ENCODE assay signal across 11 mouse cellular contexts in the genomic region with DNA sequence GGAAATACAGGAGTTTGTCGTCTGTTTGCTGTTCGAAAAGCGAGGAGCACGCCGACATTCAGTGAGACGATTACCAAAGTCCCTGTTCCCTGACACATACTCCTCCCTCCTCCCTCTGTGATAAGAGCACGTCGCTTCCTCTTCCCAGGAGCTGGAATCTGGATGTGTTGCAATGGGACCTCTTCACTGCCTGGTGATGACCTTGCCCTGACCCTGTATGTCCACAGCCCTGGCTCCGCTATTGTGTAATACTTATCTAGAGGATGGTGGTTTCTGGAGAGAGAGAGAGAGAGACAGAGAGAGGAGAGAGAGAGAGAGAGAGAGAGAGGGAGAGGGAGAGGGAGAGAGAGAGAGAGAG. TPM values are rescaled to one million over a fixed set of nuclear protein-coding genes. Genes with fewer than 3 reads are reported as not detected.
DNase-seq lines count a peak whose midpoint lies in the region; ATAC-seq and TF ChIP-seq lines count a peak whose summit lies in the region.
"Had no signal": no experiment of that assay in that cellular context is flagged by ENCODE, and none has a peak within 500 bp of the region (broad histone marks: within the 10 kb centered on the region; RNA-seq: fewer than 3 reads in every experiment).

No protein-coding gene starts in this region.

- H3K27ac ChIP-seq in kidney, adult 2 months (ENCODE audit: insufficient read depth, low read depth, low read length), result no peak overlapping the region
- H3K27ac ChIP-seq in heart, embryonic 13.5 days (replicated peaks), result peak overlapping the region; percentile 42; the same call in 1 of the 2 replicates
- peak overlapping the region; percentile 58; the same call in 1 of the 2 replicates for H3K27ac ChIP-seq in liver, embryonic 13.5 days
- no peak overlapping the region for H3K27ac ChIP-seq in stomach, embryonic 15.5 days
- H3K27ac ChIP-seq: forebrain, embryonic 10.5 days had no signal

- H3K4me3 ChIP-seq in kidney, adult 2 months (ENCODE audit: insufficient read depth, low read depth, low read length), result no peak overlapping the region
- H3K4me3 ChIP-seq in heart, embryonic 13.5 days, result peak overlapping the region; percentile 18; the same call in 1 of the 2 replicates
- no peak overlapping the region for H3K4me3 ChIP-seq in liver, embryonic 13.5 days (replicated peaks)
- H3K4me3 ChIP-seq in stomach, embryonic 15.5 days (replicated peaks), result no peak overlapping the region
- H3K4me3 ChIP-seq: forebrain, embryonic 10.5 days had no signal

- H3K27me3 ChIP-seq in kidney, adult 2 months (replicated peaks; ENCODE audit: control insufficient read depth, insufficient read depth, low read length), result no peaks in the 10 kb centered on the region
- H3K27me3 ChIP-seq in heart, embryonic 13.5 days (replicated peaks), result no peaks in the 10 kb centered on the region
- H3K27me3 ChIP-seq in liver, embryonic 13.5 days, result no peaks in the 10 kb centered on the region
- no peaks in the 10 kb centered on the region for H3K27me3 ChIP-seq in stomach, embryonic 15.5 days (replicated peaks)

- peak; percentile 70 for DNase-seq in kidney, adult 2 months
- DNase-seq in kidney, postnatal 10 days, result no peak
- peak; percentile 11 for DNase-seq in liver, embryonic 13.5 days
- no peak for DNase-seq in layer of hippocampus, postnatal 36 days
- DNase-seq in cerebellum, adult 9-10 months, result no peak
- DNase-seq in frontal cortex, postnatal 10 days (ENCODE audit: low spot score in 2 of 2), result no peak
- DNase-seq: cerebellum, postnatal 14 days had no signal

- H3K4me1 ChIP-seq in kidney, adult 2 months (ENCODE audit: control insufficient read depth, insufficient read depth, low read length), result peaks cover 15% of the 10 kb centered on the region
- peaks cover 33% of the 10 kb centered on the region for H3K4me1 ChIP-seq in heart, embryonic 13.5 days
- H3K4me1 ChIP-seq in liver, embryonic 13.5 days (replicated peaks), result peaks cover 20% of the 10 kb centered on the region
- H3K4me1 ChIP-seq in stomach, embryonic 15.5 days, result no peaks in the 10 kb centered on the region

- ATAC-seq in heart, embryonic 13.5 days (ENCODE audit: extremely low read depth, insufficient number of reproducible peaks, low FRiP score, low TSS enrichment), result peak; percentile 44; the same call in 1 of the 2 replicates
- peak; percentile 83 for ATAC-seq in liver, embryonic 13.5 days (ENCODE audit: low read depth)
- ATAC-seq in stomach, embryonic 15.5 days (ENCODE audit: insufficient read depth, low FRiP score, low read depth), result peak; percentile 78; the same call in 1 of the 2 replicates
- ATAC-seq: activated CD4-positive, CD25-positive, alpha-beta regulatory T cell, adult 4 months had no signal

- H3K9ac ChIP-seq in heart, embryonic 13.5 days, result no peak overlapping the region
- H3K9ac ChIP-seq in liver, embryonic 13.5 days, result no peak overlapping the region
- H3K9ac ChIP-seq in stomach, embryonic 15.5 days, result no peak overlapping the region

- no peaks in the 10 kb centered on the region for H3K9me3 ChIP-seq in heart, embryonic 13.5 days
- no peaks in the 10 kb centered on the region for H3K9me3 ChIP-seq in liver, embryonic 13.5 days (replicated peaks)
- no peaks in the 10 kb centered on the region for H3K9me3 ChIP-seq in stomach, embryonic 15.5 days
- H3K9me3 ChIP-seq: forebrain, embryonic 10.5 days had no signal

- TF ChIP-seq POLR2A in kidney, adult 2 months (IDR thresholded peaks at IDR 0.05; ENCODE audit: low read depth, low read length), result no peak

- WGBS in kidney, adult 2 months, result 31% methylated on average over 9 of the region's 9 CpGs
- 9% methylated on average over 9 of the region's 9 CpGs for WGBS in heart, embryonic 13.5 days
- WGBS in liver, embryonic 13.5 days (ENCODE audit: insufficient replicate concordance), result 42% methylated on average over 9 of the region's 9 CpGs
- 37% methylated on average over 9 of the region's 9 CpGs for WGBS in stomach, embryonic 15.5 days

- TF ChIP-seq CTCF in kidney, adult 2 months (conservative IDR thresholded peaks at IDR 0.05; ENCODE audit: insufficient read depth, insufficient read length, low read depth, low read length), result no peak

- no peaks in the 10 kb centered on the region for H3K36me3 ChIP-seq in kidney, adult 2 months (ENCODE audit: control insufficient read depth, insufficient read depth, low read length)
- no peaks in the 10 kb centered on the region for H3K36me3 ChIP-seq in heart, embryonic 13.5 days
- no peaks in the 10 kb centered on the region for H3K36me3 ChIP-seq in liver, embryonic 13.5 days
- H3K36me3 ChIP-seq in stomach, embryonic 15.5 days, result no peaks in the 10 kb centered on the region
- H3K36me3 ChIP-seq: forebrain, embryonic 10.5 days had no signal

- H3K4me2 ChIP-seq in heart, embryonic 13.5 days, result peak overlapping the region; percentile 55
- H3K4me2 ChIP-seq in liver, embryonic 13.5 days, result 0 out of 2 replicates have a peak overlapping the region, but pooled peaks have one; percentile 14
- no peak overlapping the region for H3K4me2 ChIP-seq in stomach, embryonic 15.5 days

RNA-seq across cellular contexts. Expression of a gene that starts 16.0 kb away (rescaled TPM):
- polyA plus RNA-seq in kidney, adult 2 months (2012; rRNA removed), result 7.5 and 7.6 TPM in 2 replicates
- 1.6 and 2.3 TPM in 2 replicates for polyA plus RNA-seq in heart, embryonic 13.5 days (2015; fragmentation: Nextera tagmentation; extraction: Ambion mirVana)
- 3.7 and 4.1 TPM in 2 replicates for polyA plus RNA-seq in liver, embryonic 13.5 days (2015; fragmentation: Nextera tagmentation; extraction: Ambion mirVana)
- 2.3 and 3.0 TPM in 2 replicates for polyA plus RNA-seq in stomach, embryonic 15.5 days (2015; fragmentation: Nextera tagmentation; extraction: Ambion mirVana)
- 10 to 100 TPM; 13.7 to 14.6 TPM for total RNA-seq in layer of hippocampus, postnatal 36 days (2021)

RNA-seq across cellular contexts. Expression of a gene that starts 56.8 kb away (rescaled TPM):
- polyA plus RNA-seq in kidney, adult 2 months (2012; rRNA removed), result 85.9 and 102 TPM in 2 replicates
- polyA plus RNA-seq in heart, embryonic 13.5 days (2015; fragmentation: Nextera tagmentation; extraction: Ambion mirVana), result 375 and 413 TPM in 2 replicates
- polyA plus RNA-seq in liver, embryonic 13.5 days (2015; fragmentation: Nextera tagmentation; extraction: Ambion mirVana), result 126 and 148 TPM in 2 replicates
- polyA plus RNA-seq in stomach, embryonic 15.5 days (2015; fragmentation: Nextera tagmentation; extraction: Ambion mirVana), result 291 and 297 TPM in 2 replicates
- 100 to 1,000 TPM; 533 to 590 TPM for total RNA-seq in layer of hippocampus, postnatal 36 days (2021)

Comparison
In these comparisons a context has a peak if more than half of its experiments do, and no peak if none do; other contexts are left out.
1. DNase-seq: peak in kidney, adult 2 months (single experiment) and liver, embryonic 13.5 days (single experiment); none in kidney, postnatal 10 days (single experiment), layer of hippocampus, postnatal 36 days (0 of 2), cerebellum, adult 9-10 months (single experiment) and frontal cortex, postnatal 10 days (0 of 2).
2. H3K27ac ChIP-seq: peak in heart, embryonic 13.5 days (single experiment) and liver, embryonic 13.5 days (single experiment); none in kidney, adult 2 months (single experiment) and stomach, embryonic 15.5 days (single experiment).
3. Peak in every context shown above with its lines, with median percentiles within 50 percentile points of each other: ATAC-seq.